Mouse (Mus musculus) thymus, adult 2 months (tissue): Measurements from ENCODE around the gene Gm28047. TPM values are rescaled to one million over a fixed set of nuclear protein-coding genes. Genes with fewer than 3 reads are reported as not detected.

Source experiments
- DNase-seq: peaks from one replicate; pipeline ENCODE4 v3.0.0; 2021
- H3K27ac ChIP-seq: fragments of 200-500 bp; 2 replicates; pipeline ENCODE4 v1.5.1; 2012; ENCODE audit warnings: low read length, control low read depth; ENCODE audit not compliant: control insufficient read depth, insufficient read depth
- H3K27me3 ChIP-seq: fragments of 200-500 bp; 2 replicates; pipeline ENCODE4 v1.6.1; 2012; ENCODE audit warnings: mild to moderate bottlenecking, low read length, moderate library complexity, mixed read lengths; ENCODE audit not compliant: control insufficient read depth, insufficient read depth
- H3K36me3 ChIP-seq: fragments of 200-500 bp; 2 replicates; pipeline ENCODE4 v1.6.1; 2012; ENCODE audit warnings: mild to moderate bottlenecking, low read length, moderate library complexity; ENCODE audit not compliant: control insufficient read depth, insufficient read depth
- H3K4me1 ChIP-seq: fragments of 200-500 bp; replicated peaks from 2 replicates; pipeline ENCODE4 v1.6.1; 2012; ENCODE audit warnings: low read length; ENCODE audit not compliant: control insufficient read depth, insufficient read depth
- H3K4me3 ChIP-seq: fragments of 200-500 bp; 2 replicates; pipeline ENCODE4 v1.5.1; 2012; ENCODE audit warnings: mild to moderate bottlenecking, low read length, control low read depth, moderate library complexity; ENCODE audit not compliant: control insufficient read depth, insufficient read depth
- CTCF ChIP-seq: fragments of 200-500 bp; IDR thresholded peaks from 2 replicates; pipeline ENCODE4 v1.5.1; 2012; ENCODE audit warnings: mild to moderate bottlenecking, control low read depth, low read length, moderate library complexity, borderline replicate concordance; ENCODE audit not compliant: control insufficient read depth, poor library complexity, insufficient read depth; ENCODE audit errors: extremely low read depth
- POLR2A ChIP-seq: fragments of 200-500 bp; IDR thresholded peaks from 2 replicates; pipeline ENCODE4 v1.6.1; 2012; ENCODE audit warnings: mild to moderate bottlenecking, low read length, control low read depth, moderate library complexity; ENCODE audit not compliant: control insufficient read depth, poor library complexity, insufficient read depth; ENCODE audit errors: extremely low read depth
- WGBS: fragments of 180-500 bp; shearing (Covaris S2); methylation state at CpG from one replicate; pipeline ENCODE4 v1.1.7; 2018; 5-methylcytosine and 5-hydroxymethylcytosine counted together
- polyA plus RNA-seq: library from polyadenylated mRNA; depleted of rRNA; stranded (reverse); fragments of >200 nt; gene quantifications from 2 replicates; pipeline ENCODE4 v1.2.3, GENCODE M21; 2012

Gm28047 gene
- polyA plus RNA-seq, 1 experiment: not detected

DNA sequence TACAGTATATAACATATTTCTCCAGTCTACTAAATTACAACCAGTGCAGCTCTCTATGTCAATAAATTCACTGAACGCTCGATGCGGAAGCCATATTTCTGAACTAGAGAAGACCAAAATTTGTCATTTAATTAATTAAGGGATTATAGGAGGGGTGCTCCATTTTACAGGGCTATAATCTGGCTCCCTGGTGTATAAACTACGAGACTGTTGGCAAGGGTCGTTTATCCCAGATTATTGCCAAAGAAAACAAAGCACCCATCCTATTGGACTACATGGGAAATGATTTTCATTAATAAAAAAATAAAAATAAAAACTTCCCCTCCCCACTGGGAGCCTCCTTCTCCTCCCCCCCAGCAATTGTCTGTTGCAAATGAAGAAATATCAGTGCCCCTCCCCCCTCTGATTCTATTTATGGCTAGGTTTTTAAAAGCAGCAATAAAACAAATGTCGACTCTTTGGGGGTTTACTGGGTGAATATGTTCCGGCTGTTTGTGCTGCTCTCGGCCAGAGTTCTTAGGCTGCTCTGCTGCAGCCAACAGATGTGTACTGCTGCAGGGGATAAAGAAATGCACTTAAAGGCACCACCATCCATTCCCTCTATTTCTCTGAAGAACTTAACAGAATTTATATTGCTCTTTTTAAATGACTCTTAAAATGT is 30.7 kb downstream of the Gm28047 start:
- 91% methylated on average over 8 of the region's 8 CpGs for WGBS
- Histone ChIP-seq H3K36me3 (peaks cover 3% of the 10 kb centered on the region; the same call in 1 of the 2 replicates), H3K27ac (no peak overlapping the region), H3K4me3 (no peak overlapping the region), H3K4me1 (no peaks in the 10 kb centered on the region), H3K27me3 (no peaks in the 10 kb centered on the region)
- DNase-seq: no peak
- TF ChIP-seq POLR2A (no peak), CTCF (no peak)

DNA sequence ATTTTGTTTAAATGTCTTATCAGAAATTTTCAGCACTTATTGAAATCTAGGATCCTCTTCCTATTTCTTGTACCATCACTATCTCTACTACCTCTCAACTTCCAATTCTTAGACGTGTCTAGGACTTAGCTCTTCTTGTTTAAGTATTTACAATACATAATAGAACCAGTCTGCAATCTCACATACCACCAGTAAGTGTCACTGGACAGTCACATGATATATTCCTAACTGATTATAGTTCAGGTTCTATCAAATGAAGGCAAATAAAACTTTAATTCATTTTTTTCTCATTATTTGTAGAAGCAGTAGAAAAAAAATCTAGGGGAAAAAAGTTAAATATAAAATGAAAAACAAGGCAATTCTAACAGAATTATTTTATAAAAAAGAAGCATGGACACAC is 32.2 kb downstream of the Gm28047 start:
- Histone ChIP-seq H3K27me3 (peaks cover 2% of the 10 kb centered on the region; the same call in 1 of the 2 replicates), H3K4me1 (no peaks in the 10 kb centered on the region), H3K27ac (no peak overlapping the region), H3K36me3 (peaks cover 3% of the 10 kb centered on the region; the same call in 1 of the 2 replicates), H3K4me3 (no peak overlapping the region)
- no peak for DNase-seq
- 87% methylated on average over 1 of the region's 1 CpGs for WGBS
- TF ChIP-seq POLR2A (no peak), CTCF (no peak)

DNA sequence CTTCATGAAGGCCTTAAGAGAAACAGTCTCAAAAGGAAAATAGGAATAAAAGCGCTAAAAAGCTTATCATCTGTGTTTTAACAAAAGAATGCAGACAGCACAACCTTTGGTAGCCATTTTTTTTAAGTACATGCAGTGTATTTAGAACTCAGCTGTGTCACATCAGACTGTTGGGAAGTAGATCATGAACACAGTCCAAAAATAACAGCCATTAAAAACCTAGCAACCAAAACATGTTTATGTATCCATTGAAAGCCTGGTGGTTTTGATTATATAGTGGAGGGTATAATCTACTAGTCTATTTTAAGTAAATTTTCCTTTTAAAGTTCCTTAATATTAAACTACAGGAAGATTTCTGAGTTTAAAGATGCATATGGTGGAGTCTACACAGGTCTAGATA is 34.3 kb downstream of the Gm28047 start:
- WGBS: 93% methylated on average over 1 of the region's 1 CpGs
- H3K27ac ChIP-seq: no peak overlapping the region
- no peak for DNase-seq

DNA sequence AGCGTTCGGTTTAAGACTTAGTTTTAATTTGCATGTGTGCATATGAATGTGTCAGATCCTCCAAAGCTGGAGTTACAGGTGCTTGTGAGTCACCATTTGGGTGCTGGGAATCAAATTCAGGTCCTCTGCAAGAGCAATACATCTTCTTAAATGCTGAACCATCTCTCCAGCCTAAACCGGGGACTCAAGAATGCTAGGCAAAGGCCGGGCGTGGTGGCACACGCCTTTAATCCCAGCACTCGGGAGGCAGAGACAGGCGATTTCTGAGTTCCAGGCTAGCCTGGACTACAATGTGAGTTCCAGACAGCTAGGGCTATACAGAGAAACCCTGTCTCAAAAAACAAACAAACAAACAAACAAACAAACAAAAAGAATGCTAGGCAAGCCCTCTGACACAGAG is 35.0 kb downstream of the Gm28047 start:
- H3K4me1 ChIP-seq: no peaks in the 10 kb centered on the region
- TF ChIP-seq POLR2A (no peak), CTCF (no peak)
- H3K27ac ChIP-seq: no peak overlapping the region
- WGBS: 99% methylated on average over 8 of the region's 8 CpGs
- no peak overlapping the region for H3K4me3 ChIP-seq
- peaks cover 2% of the 10 kb centered on the region; the same call in 1 of the 2 replicates for H3K27me3 ChIP-seq
- no peak for DNase-seq
- peaks cover 3% of the 10 kb centered on the region; the same call in 1 of the 2 replicates for H3K36me3 ChIP-seq

More for the DNA sequence above, 34.3 kb downstream of the Gm28047 start:
- Histone ChIP-seq H3K36me3 (peaks cover 3% of the 10 kb centered on the region; the same call in 1 of the 2 replicates), H3K4me3 (no peak overlapping the region), H3K27me3 (peaks cover 2% of the 10 kb centered on the region; the same call in 1 of the 2 replicates), H3K4me1 (no peaks in the 10 kb centered on the region)
- no peak for TF ChIP-seq POLR2A
- no peak for TF ChIP-seq CTCF

DNA sequence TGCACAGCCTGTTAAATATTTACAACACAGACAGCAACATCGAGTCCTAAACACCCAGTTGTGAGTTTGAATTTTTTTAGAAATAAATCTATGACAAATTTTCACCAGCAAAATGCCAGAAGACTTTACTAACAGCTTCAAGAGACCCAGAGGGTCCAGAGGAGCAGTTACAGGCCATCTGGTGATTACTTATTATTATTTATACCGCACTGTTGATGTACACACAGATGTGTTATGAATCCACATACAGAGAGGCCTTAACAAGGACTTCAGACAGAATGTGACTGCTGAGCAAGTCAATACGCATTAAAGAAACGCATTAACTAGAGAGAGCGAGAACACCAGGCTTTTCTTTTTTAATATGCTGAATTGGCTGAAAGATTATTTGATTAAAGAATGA is 39.4 kb downstream of the Gm28047 start:
- Histone ChIP-seq H3K4me1 (no peaks in the 10 kb centered on the region), H3K36me3 (no peaks in the 10 kb centered on the region), H3K27me3 (peaks cover 2% of the 10 kb centered on the region; the same call in 1 of the 2 replicates), H3K4me3 (no peak overlapping the region), H3K27ac (no peak overlapping the region)
- TF ChIP-seq CTCF: no peak
- no peak for TF ChIP-seq POLR2A
- 98% methylated on average over 5 of the region's 5 CpGs for whole genome bisulfite sequencing
- DNase-seq: no peak

DNA sequence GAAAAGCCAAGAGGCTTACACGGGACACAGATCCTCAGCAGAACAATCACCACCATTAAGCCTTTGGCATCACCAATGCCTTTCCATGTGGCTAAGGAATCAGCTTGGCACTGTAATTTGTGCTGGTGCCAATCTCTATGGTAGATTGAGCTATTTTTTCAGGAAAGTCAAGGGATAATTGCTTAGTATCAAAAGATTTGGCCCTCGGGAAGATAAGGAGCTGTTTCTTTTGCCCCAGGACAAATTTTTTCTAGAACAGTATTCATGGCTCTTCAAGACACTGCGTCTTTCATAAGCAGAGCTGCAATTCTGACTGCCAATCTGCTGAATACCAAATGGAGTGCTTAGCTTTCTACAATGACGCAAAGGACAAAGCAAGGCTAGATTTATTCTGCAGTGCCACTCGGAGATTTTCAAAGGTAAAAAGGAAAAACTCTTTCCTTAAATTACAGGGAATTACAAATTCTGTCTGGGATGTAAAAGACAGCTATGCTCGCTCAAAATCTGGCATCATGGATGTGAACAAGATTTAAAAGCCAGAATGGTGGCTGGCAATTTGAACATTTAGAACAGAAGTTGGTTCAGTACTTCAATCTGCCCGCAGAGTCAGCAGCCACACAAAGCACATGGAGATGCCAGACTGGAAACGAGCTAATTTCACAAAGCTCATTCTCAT is 41.0 kb downstream of the Gm28047 start:
- H3K27ac ChIP-seq: no peak overlapping the region
- H3K4me1 ChIP-seq: no peaks in the 10 kb centered on the region
- DNase-seq: no peak
- H3K36me3 ChIP-seq: no peaks in the 10 kb centered on the region
- no peak overlapping the region for H3K4me3 ChIP-seq
- 84% methylated on average over 8 of the region's 8 CpGs for WGBS
- no peak for TF ChIP-seq POLR2A
- no peak for TF ChIP-seq CTCF
- H3K27me3 ChIP-seq: peaks cover 2% of the 10 kb centered on the region; the same call in 1 of the 2 replicates
